Mouse (Mus musculus): ENCODE results near the gene Glis3. TPM values are rescaled to one million over a fixed set of nuclear protein-coding genes. Genes with fewer than 3 reads are reported as not detected.

Gene Glis3
- total and polyA plus RNA-seq, 2 experiments from 2014 or later: 1.8 to 16.2 TPM

- DNase-seq (ENCODE audit: low spot score): no peak
- Histone ChIP-seq H3K4me1 (ENCODE audit: insufficient read depth, low read length) (no peaks in the 10 kb centered on the region), H3K27me3 (ENCODE audit: insufficient read depth, low read length) (no peaks in the 10 kb centered on the region), H3K4me3 (ENCODE audit: low read length) (no peak overlapping the region), H3K36me3 (ENCODE audit: insufficient read depth, low read length) (no peaks in the 10 kb centered on the region), H3K9me3 (ENCODE audit: low read length) (no peaks in the 10 kb centered on the region), H3K9ac (replicated peaks; ENCODE audit: low read length) (no peak overlapping the region), H3K4me2 (ENCODE audit: low read depth, low read length) (no peak overlapping the region), H3K27ac (no peak overlapping the region)
- ATAC-seq: no peak
- no peak for TF ChIP-seq CTCF (IDR thresholded peaks at IDR 0.05; ENCODE audit: low read depth)
- WGBS: 79% methylated on average over 6 of the region's 6 CpGs
Observed at GRCm38 (mm10) chr19:28555181-28555929, 124.5 kb downstream of the Glis3 start.

- Histone ChIP-seq H3K4me1 (ENCODE audit: insufficient read depth, low read length) (no peaks in the 10 kb centered on the region), H3K4me2 (ENCODE audit: low read depth, low read length) (no peak overlapping the region), H3K36me3 (ENCODE audit: insufficient read depth, low read length) (no peaks in the 10 kb centered on the region), H3K9me3 (ENCODE audit: low read length) (no peaks in the 10 kb centered on the region), H3K9ac (replicated peaks; ENCODE audit: low read length) (no peak overlapping the region), H3K27ac (no peak overlapping the region), H3K4me3 (ENCODE audit: low read length) (no peak overlapping the region), H3K27me3 (ENCODE audit: insufficient read depth, low read length) (no peaks in the 10 kb centered on the region)
- TF ChIP-seq CTCF (IDR thresholded peaks at IDR 0.05; ENCODE audit: low read depth): no peak
- DNase-seq (ENCODE audit: low spot score) (no peak), ATAC-seq (no peak)
- WGBS: 56% methylated on average over 8 of the region's 8 CpGs
Observed at GRCm38 (mm10) chr19:28550611-28551010, 129.3 kb downstream of the Glis3 start.

- no peak overlapping the region for H3K27ac ChIP-seq
- no peaks in the 10 kb centered on the region for H3K9me3 ChIP-seq (ENCODE audit: low read length)
- ATAC-seq (no peak), DNase-seq (ENCODE audit: low spot score) (no peak)
- H3K9ac ChIP-seq (replicated peaks; ENCODE audit: low read length): no peak overlapping the region
- TF ChIP-seq CTCF (IDR thresholded peaks at IDR 0.05; ENCODE audit: low read depth): peak; percentile 48
- H3K36me3 ChIP-seq (ENCODE audit: insufficient read depth, low read length): no peaks in the 10 kb centered on the region
- no peak overlapping the region for H3K4me3 ChIP-seq (ENCODE audit: low read length)
- H3K4me1 ChIP-seq (ENCODE audit: insufficient read depth, low read length): no peaks in the 10 kb centered on the region
- 96% methylated on average over 3 of the region's 3 CpGs for WGBS
- no peaks in the 10 kb centered on the region for H3K27me3 ChIP-seq (ENCODE audit: insufficient read depth, low read length)
- no peak overlapping the region for H3K4me2 ChIP-seq (ENCODE audit: low read depth, low read length)
Observed at GRCm38 (mm10) chr19:28546933-28547332, 132.9 kb downstream of the Glis3 start.

DNA sequence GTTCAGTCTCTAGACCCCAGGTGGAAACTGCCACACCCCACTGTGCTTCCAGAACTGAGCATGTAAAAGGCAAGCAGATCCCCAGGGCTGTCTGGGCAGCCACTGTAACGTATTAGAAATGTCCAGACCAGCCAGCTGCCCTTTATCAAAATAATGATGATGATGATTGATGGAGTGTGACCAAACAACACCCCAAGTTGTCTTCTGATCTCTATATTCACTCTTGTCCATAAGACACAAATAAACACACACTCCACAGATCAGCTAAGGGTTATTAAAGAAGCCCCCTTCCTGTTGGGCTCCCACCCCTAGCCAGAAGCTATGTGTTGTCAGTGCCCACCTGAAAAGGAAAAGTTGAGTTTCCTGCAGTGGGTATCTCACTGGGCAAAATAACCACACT is 134.4 kb downstream of the Glis3 start:
- Histone ChIP-seq H3K4me1 (ENCODE audit: insufficient read depth, low read length) (no peaks in the 10 kb centered on the region), H3K36me3 (ENCODE audit: insufficient read depth, low read length) (no peaks in the 10 kb centered on the region), H3K27me3 (ENCODE audit: insufficient read depth, low read length) (no peaks in the 10 kb centered on the region), H3K9me3 (ENCODE audit: low read length) (no peaks in the 10 kb centered on the region), H3K4me2 (ENCODE audit: low read depth, low read length) (no peak overlapping the region), H3K9ac (replicated peaks; ENCODE audit: low read length) (no peak overlapping the region), H3K4me3 (ENCODE audit: low read length) (no peak overlapping the region), H3K27ac (no peak overlapping the region)
- DNase-seq (ENCODE audit: low spot score) (no peak), ATAC-seq (no peak)
- 35% methylated on average over 1 of the region's 1 CpGs for WGBS
- TF ChIP-seq CTCF (IDR thresholded peaks at IDR 0.05; ENCODE audit: low read depth): no peak

GRCm38 (mm10) chr19:28538813-28539212 is 141.1 kb downstream of the Glis3 start:
- ATAC-seq: no peak
- no peak overlapping the region for H3K9ac ChIP-seq (replicated peaks; ENCODE audit: low read length)
- 64% methylated on average over 9 of the region's 9 CpGs for WGBS
- no peaks in the 10 kb centered on the region for H3K36me3 ChIP-seq (ENCODE audit: insufficient read depth, low read length)
- H3K4me3 ChIP-seq (ENCODE audit: low read length): no peak overlapping the region
- H3K27ac ChIP-seq: no peak overlapping the region
- no peaks in the 10 kb centered on the region for H3K4me1 ChIP-seq (ENCODE audit: insufficient read depth, low read length)
- DNase-seq (ENCODE audit: low spot score): no peak
- no peak for TF ChIP-seq CTCF (IDR thresholded peaks at IDR 0.05; ENCODE audit: low read depth)
- no peaks in the 10 kb centered on the region for H3K27me3 ChIP-seq (ENCODE audit: insufficient read depth, low read length)
- H3K9me3 ChIP-seq (ENCODE audit: low read length): no peaks in the 10 kb centered on the region
- H3K4me2 ChIP-seq (ENCODE audit: low read depth, low read length): no peak overlapping the region

DNA sequence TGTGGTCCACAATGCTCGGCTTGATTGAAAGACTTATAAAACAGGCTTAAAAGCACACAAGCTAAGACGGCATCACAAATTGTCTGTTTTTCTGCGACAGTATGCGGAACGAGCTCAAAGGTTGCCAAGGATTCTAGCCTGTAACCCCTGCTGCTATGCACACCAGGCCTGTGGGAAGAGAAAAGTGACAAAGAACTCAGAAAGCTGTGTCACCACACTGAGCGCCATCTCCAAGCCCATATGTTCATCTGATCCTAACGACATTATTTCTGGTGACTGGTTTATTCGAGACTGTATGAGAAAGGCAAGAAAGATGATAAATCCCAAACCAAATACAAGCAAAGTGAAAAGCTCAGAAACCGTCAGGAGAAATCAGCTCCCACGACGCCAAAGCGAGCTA is 144.9 kb downstream of the Glis3 start:
- Histone ChIP-seq H3K4me1 (ENCODE audit: insufficient read depth, low read length) (no peaks in the 10 kb centered on the region), H3K4me2 (ENCODE audit: low read depth, low read length) (no peak overlapping the region), H3K9me3 (ENCODE audit: low read length) (no peaks in the 10 kb centered on the region), H3K27ac (no peak overlapping the region), H3K36me3 (ENCODE audit: insufficient read depth, low read length) (no peaks in the 10 kb centered on the region), H3K4me3 (ENCODE audit: low read length) (no peak overlapping the region), H3K9ac (replicated peaks; ENCODE audit: low read length) (no peak overlapping the region), H3K27me3 (ENCODE audit: insufficient read depth, low read length) (no peaks in the 10 kb centered on the region)
- whole genome bisulfite sequencing: 49% methylated on average over 12 of the region's 12 CpGs
- no peak for DNase-seq (ENCODE audit: low spot score)
- TF ChIP-seq CTCF (IDR thresholded peaks at IDR 0.05; ENCODE audit: low read depth): no peak
- ATAC-seq: no peak

- H3K9me3 ChIP-seq (ENCODE audit: low read length): no peaks in the 10 kb centered on the region
Observed at GRCm38 (mm10) chr19:28533576-28533975, 146.3 kb downstream of the Glis3 start.

More at GRCm38 (mm10) chr19:28533576-28533975, 146.3 kb downstream of the Glis3 start:
- 61% methylated on average over 3 of the region's 3 CpGs for WGBS
- H3K27me3 ChIP-seq (ENCODE audit: insufficient read depth, low read length): no peaks in the 10 kb centered on the region
- ATAC-seq (no peak), DNase-seq (ENCODE audit: low spot score) (no peak)
- H3K4me3 ChIP-seq (ENCODE audit: low read length): no peak overlapping the region
- TF ChIP-seq CTCF (IDR thresholded peaks at IDR 0.05; ENCODE audit: low read depth): no peak
- H3K4me2 ChIP-seq (ENCODE audit: low read depth, low read length): no peak overlapping the region
- H3K27ac ChIP-seq: no peak overlapping the region
- no peaks in the 10 kb centered on the region for H3K36me3 ChIP-seq (ENCODE audit: insufficient read depth, low read length)
- H3K4me1 ChIP-seq (ENCODE audit: insufficient read depth, low read length): 0 out of 2 replicates have a peak, but pooled peaks cover 3% of the 10 kb centered on the region
- H3K9ac ChIP-seq (replicated peaks; ENCODE audit: low read length): no peak overlapping the region

Measured in hindbrain, postnatal 0 days (tissue).